Mouse (Mus musculus) megakaryocyte-erythroid progenitor cell, adult 5-6 weeks (primary cell): Measurements from ENCODE around the gene Csta1. TPM values are rescaled to one million over a fixed set of nuclear protein-coding genes. Genes with fewer than 3 reads are reported as not detected.

ENCODE experiments used
- ATAC-seq: replicated peaks from 2 replicates; pipeline ENCODE4 v1.8.0; 2016; ENCODE audit warnings: mild to moderate bottlenecking, inconsistent platforms; ENCODE audit not compliant: severe bottlenecking, poor library complexity, low FRiP score, low TSS enrichment
- total RNA-seq, 2 experiments: library from RNA; stranded (forward) in 1 of 2; stranded (reverse) in 1 of 2; fragments of 200-1000, 215-1000 nt in 1 of 2; fragments of >200 nt in 1 of 2; fragmentation: Nextera tagmentation in 1 of 2; gene quantifications; 2 replicates each; pipeline ENCODE4 v1.2.3; 2014 to 2017

Csta1 gene
- total RNA-seq, 2 experiments from 2014 or later, result not detected

DNA sequence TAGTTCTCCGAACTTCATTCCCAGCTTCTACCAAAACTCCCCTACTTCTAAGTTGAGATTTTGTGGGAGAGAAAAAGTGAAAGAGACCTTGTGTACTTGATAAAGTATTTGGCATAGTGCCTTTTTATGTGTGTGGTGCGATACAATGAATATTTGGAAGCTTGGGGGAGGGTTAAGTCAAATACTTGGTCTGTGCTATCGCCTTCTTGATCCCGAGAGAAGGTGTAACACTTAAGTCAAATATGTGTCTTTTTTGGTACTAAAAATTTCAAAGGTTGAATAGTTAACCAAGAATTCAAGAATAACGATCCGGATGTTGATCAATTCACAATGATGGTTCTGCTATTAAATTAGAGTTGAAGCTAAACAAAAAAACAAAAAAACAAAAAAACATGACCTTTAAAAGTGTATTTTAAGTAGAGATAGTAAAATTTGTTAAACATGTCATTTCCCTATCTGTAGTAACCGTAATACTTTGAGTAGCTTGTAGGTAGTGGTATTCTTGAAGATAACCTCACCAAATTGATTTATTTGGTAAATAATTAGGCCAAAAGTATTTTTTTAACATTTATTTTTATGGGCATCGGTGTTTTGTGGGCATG is 58.5 kb downstream of the Csta1 start:
- peak; percentile 39 for ATAC-seq

DNA sequence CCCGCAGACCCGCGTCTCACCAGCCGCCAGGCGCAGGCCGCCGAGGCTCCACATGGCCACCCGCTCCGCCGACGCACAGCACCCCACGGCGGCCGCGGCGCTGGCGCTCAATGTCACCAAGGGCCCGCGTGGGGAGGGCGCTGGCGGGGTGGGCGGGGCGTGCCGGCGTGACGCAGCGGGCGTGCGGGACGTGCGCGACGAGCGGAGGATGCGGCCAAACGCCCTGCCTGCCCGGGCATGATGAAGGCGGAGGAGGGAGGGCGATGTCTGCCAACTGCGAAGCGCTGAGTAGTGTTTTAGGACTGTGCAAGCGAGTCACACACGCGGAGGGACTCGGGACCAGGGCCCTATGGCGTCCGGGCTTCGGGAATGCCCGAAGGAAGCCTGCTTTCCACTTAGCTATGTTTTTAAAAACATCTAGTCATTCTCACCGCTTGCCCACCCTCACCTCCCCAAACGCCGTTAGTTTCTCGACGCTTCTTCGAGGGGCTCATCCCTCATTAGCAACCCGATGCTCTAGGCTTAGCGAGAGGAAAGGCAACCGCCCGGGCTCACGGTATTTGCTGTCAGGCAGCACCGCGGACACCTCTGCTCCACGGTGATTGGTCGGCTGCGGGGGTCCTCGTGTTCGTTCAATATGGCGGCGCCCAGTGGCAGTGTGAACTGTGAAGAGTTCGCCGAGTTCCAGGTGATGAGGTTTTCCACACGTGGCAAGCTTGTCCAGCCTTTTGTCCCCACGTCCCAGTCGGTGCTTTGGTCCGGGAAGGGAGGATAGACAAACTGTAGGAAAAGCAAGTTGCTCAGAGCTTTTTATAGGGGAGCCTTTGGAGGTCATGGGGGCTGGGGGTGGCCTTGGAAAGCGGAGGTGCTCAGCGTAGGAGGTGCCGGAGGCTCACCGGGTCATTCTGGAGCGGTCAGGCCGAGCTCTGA is 59.3 kb downstream of the Csta1 start, which contains the start of the genes Fam162a and Ccdc58:
Fam162a (minus strand) TSS at position 145 of the 930 bp plus-strand sequence.
Ccdc58 (plus strand) TSS at position 236 of the 930 bp plus-strand sequence.
- peak; percentile 88 for ATAC-seq

DNA sequence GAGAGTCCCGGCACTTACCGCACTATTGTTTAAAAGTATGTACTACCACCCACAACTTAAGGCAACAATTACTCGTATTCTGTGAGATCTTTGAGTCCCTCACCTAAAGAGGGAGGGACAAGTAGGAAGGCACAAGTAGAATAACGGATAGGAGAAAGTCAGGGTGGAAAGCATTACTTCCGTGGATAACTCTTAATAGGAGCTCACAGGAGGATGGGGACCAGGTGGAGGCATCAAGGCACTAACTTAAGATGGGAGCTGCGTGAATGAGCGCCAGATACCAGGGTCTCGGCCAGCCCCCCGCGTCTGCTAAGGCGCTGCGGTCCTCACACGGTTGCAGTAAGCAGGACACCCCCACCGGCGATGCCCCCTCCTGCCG is 60.0 kb downstream of the Csta1 start:
- peak; percentile 16 for ATAC-seq

Other genes with a start within 250 kb of the Csta1 start
- gene Parp9, start 192.8 kb downstream of the Csta1 start, total RNA-seq (2014; fragmentation: Nextera tagmentation), result 14.8 and 18.1 TPM in 2 replicates
- 28.3 and 40.9 TPM in 2 replicates for gene Parp9, start 192.8 kb downstream of the Csta1 start, total RNA-seq (2017)
- gene Dtx3l, start 192.1 kb downstream of the Csta1 start, total RNA-seq (2014; fragmentation: Nextera tagmentation), result 15.8 and 19.4 TPM in 2 replicates
- gene Dtx3l, start 192.1 kb downstream of the Csta1 start, total RNA-seq (2017), result 22.1 and 23.0 TPM in 2 replicates
- 50.3 and 58.3 TPM in 2 replicates for gene Kpna1, start 152.5 kb downstream of the Csta1 start, total RNA-seq (2014; fragmentation: Nextera tagmentation)
- gene Kpna1, start 152.5 kb downstream of the Csta1 start, total RNA-seq (2017), result 52.8 and 55.5 TPM in 2 replicates
- gene Wdr5b, start 90.1 kb downstream of the Csta1 start, total RNA-seq (2014; fragmentation: Nextera tagmentation), result 6.6 and 8.3 TPM in 2 replicates
- 9.2 and 9.3 TPM in 2 replicates for gene Wdr5b, start 90.1 kb downstream of the Csta1 start, total RNA-seq (2017)
- gene Fam162a, start 59.6 kb downstream of the Csta1 start, total RNA-seq (2014; fragmentation: Nextera tagmentation), result 205 and 208 TPM in 2 replicates
- 137 and 156 TPM in 2 replicates for gene Fam162a, start 59.6 kb downstream of the Csta1 start, total RNA-seq (2017)
- gene Ccdc58, start 59.6 kb downstream of the Csta1 start, total RNA-seq (2014; fragmentation: Nextera tagmentation), result 119 and 149 TPM in 2 replicates
- gene Ccdc58, start 59.6 kb downstream of the Csta1 start, total RNA-seq (2017), result 93.2 and 218 TPM in 2 replicates
- gene Stfa2l1, start 25.6 kb upstream of the Csta1 start, total RNA-seq (2014; fragmentation: Nextera tagmentation), result not detected in 2 replicates
- gene Stfa2l1, start 25.6 kb upstream of the Csta1 start, total RNA-seq (2017), result not detected in 2 replicates
- gene Gm5483, start 53.0 kb upstream of the Csta1 start, total RNA-seq (2014; fragmentation: Nextera tagmentation), result not detected in 2 replicates
- gene Gm5483, start 53.0 kb upstream of the Csta1 start, total RNA-seq (2017), result not detected in 2 replicates
- gene Gm5416, start 79.2 kb upstream of the Csta1 start, total RNA-seq (2014; fragmentation: Nextera tagmentation), result not detected in 2 replicates
- gene Gm5416, start 79.2 kb upstream of the Csta1 start, total RNA-seq (2017), result not detected in 2 replicates
- not detected in 2 replicates for gene 2010005H15Rik, start 90.2 kb upstream of the Csta1 start, total RNA-seq (2014; fragmentation: Nextera tagmentation)
- not detected in 2 replicates for gene 2010005H15Rik, start 90.2 kb upstream of the Csta1 start, total RNA-seq (2017)
- gene Stfa1, start 145.7 kb upstream of the Csta1 start, total RNA-seq (2014; fragmentation: Nextera tagmentation), result not detected in 2 replicates
- gene Stfa1, start 145.7 kb upstream of the Csta1 start, total RNA-seq (2017), result not detected in 2 replicates
- gene BC117090, start 203.1 kb upstream of the Csta1 start, total RNA-seq (2014; fragmentation: Nextera tagmentation), result not detected in 2 replicates
- not detected in 2 replicates for gene BC117090, start 203.1 kb upstream of the Csta1 start, total RNA-seq (2017)
- not detected in 2 replicates for gene BC100530, start 236.5 kb upstream of the Csta1 start, total RNA-seq (2014; fragmentation: Nextera tagmentation)
- not detected in 2 replicates for gene BC100530, start 236.5 kb upstream of the Csta1 start, total RNA-seq (2017)